Mouse (Mus musculus) erythroblast, embryonic 14.5 days (primary cell): ENCODE data around the gene Nudt22. TPM values are rescaled to one million over a fixed set of nuclear protein-coding genes. Genes with fewer than 3 reads are reported as not detected.

Experiments
- H3K27me3 ChIP-seq: 2 replicates; pipeline ENCODE4 v1.6.1; 2012; ENCODE audit warnings: inconsistent platforms; ENCODE audit not compliant: control insufficient read depth
- H3K36me3 ChIP-seq: 2 replicates; pipeline ENCODE4 v1.6.1; 2012; ENCODE audit warnings: mild to moderate bottlenecking, inconsistent platforms; ENCODE audit not compliant: control insufficient read depth
- H3K4me1 ChIP-seq: 2 replicates; pipeline ENCODE4 v1.6.1; 2012; ENCODE audit warnings: inconsistent platforms; ENCODE audit not compliant: control insufficient read depth
- H3K4me3 ChIP-seq: replicated peaks from 2 replicates; pipeline ENCODE3; 2012; ENCODE audit warnings: moderate library complexity, mild to moderate bottlenecking, inconsistent platforms
- H3K9me3 ChIP-seq: 2 replicates; pipeline ENCODE4 v1.6.1; 2012; ENCODE audit warnings: low read length, inconsistent platforms, mixed read lengths; ENCODE audit not compliant: control insufficient read depth
- GATA1 ChIP-seq: IDR thresholded peaks from 2 replicates; pipeline ENCODE4 v1.6.1; 2012; ENCODE audit warnings: low read length, inconsistent platforms, mixed read lengths
- TAL1 ChIP-seq: IDR thresholded peaks from 3 replicates; pipeline ENCODE4 v1.6.1; 2012; ENCODE audit warnings: low read length, inconsistent platforms, mixed read lengths
- polyA plus RNA-seq: library from polyadenylated mRNA; stranded (reverse); fragments of >175 nt; gene quantifications from 2 replicates; pipeline ENCODE4 v1.2.3, GENCODE M21; 2012

Gene Nudt22
- polyA plus RNA-seq = 1.1 and 1.8 TPM in 2 replicates

DNA sequence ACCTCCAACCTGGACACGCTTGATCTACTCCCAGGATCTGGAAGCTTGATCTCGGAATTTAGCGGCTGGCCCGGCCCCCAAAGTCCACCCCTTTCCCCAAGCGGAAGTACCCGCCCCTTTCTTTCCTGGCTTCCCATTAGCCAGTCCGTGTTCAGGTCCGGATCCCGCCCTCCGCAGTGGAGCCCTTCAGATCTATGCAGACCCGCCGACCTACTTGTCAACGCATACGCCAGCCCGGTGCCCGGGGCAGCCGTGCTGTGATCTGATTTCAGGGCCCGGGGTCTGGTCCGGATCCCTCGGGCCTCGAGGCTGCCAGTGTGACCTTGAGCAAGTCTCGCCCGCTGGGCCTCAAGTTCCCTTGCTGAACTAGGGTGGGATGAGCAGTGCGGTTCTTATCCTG, at the start of gene Nudt22, which contains the start of gene Trpt1:
Gene Nudt22, minus strand, starts transcription at position 112 of the 400 bp plus-strand sequence.
Gene Trpt1, plus strand, starts transcription at position 126 of the 400 bp plus-strand sequence.
- Histone ChIP-seq H3K4me1 (peaks cover 64% of the 10 kb centered on the region), H3K4me3 (peak within 1 kb of the TSS; percentile 71), H3K36me3 (peaks cover 42% of the 10 kb centered on the region), H3K27me3 (no peaks in the 10 kb centered on the region), H3K9me3 (no peaks in the 10 kb centered on the region)
- TF ChIP-seq TAL1 (no peak), GATA1 (no peak)

DNA sequence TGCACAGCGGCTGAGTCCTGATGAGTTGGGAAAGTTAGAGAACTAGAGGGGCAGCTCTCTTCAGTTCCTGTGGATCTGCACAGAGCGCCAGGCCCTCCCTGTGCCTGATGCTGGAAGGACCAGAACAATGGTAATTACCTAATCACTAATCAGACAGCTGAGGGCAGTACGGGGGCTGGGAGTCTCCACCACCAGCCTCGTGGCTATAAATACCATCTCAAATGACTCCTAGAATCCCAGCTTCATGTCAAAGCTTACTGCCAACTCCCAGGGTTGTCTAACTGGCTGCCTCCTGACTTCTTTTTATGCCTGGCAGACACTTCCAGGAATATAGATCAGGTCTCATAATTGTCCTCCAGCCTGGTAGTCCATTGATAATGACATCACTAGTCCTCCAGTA, 48.8 kb upstream of the Nudt22 start:
- H3K9me3 ChIP-seq = no peaks in the 10 kb centered on the region
- no peaks in the 10 kb centered on the region for H3K36me3 ChIP-seq
- TF ChIP-seq TAL1 = no peak
- TF ChIP-seq GATA1 = no peak
- peaks cover 11% of the 10 kb centered on the region for H3K4me1 ChIP-seq
- H3K27me3 ChIP-seq = peaks cover 3% of the 10 kb centered on the region; the same call in 1 of the 2 replicates
- no peak overlapping the region for H3K4me3 ChIP-seq

DNA sequence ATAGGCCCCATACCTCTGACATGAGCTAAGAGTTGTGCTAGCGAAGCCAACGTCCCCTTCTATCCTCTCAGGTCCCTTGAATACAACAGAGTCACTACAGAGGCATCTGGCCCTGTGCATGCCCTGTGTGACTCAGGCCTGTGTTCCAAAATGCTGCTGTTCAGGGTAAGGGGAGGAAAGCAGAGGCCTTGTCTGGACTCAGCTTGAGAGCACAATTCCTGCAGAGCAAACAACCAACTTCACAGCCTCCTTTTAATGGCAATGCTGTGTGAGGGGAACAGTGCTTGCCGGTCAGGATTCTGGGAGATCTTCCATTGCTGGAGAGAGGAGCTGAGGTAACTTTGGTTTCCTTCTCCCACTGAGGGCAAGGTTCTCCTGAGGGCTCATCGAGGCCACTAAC, 48.4 kb upstream of the Nudt22 start:
- Histone ChIP-seq H3K36me3 (no peaks in the 10 kb centered on the region), H3K9me3 (no peaks in the 10 kb centered on the region), H3K4me3 (no peak overlapping the region), H3K27me3 (peaks cover 3% of the 10 kb centered on the region; the same call in 1 of the 2 replicates), H3K4me1 (peaks cover 12% of the 10 kb centered on the region)
- TF ChIP-seq GATA1 = no peak
- TF ChIP-seq TAL1 = no peak

DNA sequence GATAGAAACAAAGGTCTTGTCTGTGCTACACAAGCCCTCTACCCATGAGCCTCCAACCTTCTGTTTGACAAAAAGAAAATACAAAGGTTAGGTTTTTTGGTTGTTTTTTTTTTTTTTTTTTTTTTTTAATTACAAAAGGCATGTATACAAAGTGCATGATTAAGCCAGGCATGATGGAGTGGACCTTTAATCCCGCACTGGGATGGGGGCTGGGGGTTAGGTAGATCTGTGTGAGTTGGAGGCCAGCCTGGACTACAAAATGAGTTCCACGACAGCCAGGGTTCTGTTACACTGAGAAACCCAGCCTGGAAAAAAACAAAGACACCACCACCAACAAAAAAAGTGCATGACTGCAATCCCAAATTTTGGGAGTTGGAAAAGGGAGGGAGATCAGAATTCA, 45.3 kb upstream of the Nudt22 start:
- Histone ChIP-seq H3K4me3 (peak overlapping the region; percentile 73), H3K4me1 (peaks cover 38% of the 10 kb centered on the region), H3K36me3 (peaks cover 20% of the 10 kb centered on the region), H3K9me3 (no peaks in the 10 kb centered on the region), H3K27me3 (no peaks in the 10 kb centered on the region)
- no peak for TF ChIP-seq GATA1
- no peak for TF ChIP-seq TAL1

DNA sequence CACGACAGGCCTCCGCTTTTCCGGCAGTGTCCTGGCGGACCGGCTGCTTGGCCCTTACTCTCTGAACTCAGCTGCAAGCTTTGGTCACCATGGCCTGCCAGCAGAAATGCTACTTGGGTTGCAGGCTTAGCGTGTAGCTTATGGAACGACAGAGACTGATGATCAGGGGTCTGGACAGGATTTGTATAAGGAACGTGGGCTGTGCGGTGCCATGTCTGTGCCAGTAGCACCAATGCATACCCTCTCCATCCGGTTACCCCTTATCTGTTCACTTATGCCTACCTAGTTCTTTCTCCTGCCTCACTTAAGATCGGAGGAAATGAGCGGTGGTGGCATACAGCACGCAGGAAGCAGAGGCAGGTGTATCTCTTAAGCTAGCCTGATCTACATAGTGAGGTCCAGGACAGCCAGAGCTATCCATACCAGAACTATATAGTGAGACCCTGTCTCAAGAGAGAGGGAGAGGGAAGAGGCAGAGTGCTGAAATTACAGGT, 44.8 kb upstream of the Nudt22 start:
- H3K9me3 ChIP-seq = no peaks in the 10 kb centered on the region
- TF ChIP-seq GATA1 (no peak), TAL1 (no peak)
- peaks cover 39% of the 10 kb centered on the region for H3K4me1 ChIP-seq
- H3K27me3 ChIP-seq = no peaks in the 10 kb centered on the region
- H3K4me3 ChIP-seq = peak overlapping the region; percentile 73
- peaks cover 23% of the 10 kb centered on the region for H3K36me3 ChIP-seq

DNA sequence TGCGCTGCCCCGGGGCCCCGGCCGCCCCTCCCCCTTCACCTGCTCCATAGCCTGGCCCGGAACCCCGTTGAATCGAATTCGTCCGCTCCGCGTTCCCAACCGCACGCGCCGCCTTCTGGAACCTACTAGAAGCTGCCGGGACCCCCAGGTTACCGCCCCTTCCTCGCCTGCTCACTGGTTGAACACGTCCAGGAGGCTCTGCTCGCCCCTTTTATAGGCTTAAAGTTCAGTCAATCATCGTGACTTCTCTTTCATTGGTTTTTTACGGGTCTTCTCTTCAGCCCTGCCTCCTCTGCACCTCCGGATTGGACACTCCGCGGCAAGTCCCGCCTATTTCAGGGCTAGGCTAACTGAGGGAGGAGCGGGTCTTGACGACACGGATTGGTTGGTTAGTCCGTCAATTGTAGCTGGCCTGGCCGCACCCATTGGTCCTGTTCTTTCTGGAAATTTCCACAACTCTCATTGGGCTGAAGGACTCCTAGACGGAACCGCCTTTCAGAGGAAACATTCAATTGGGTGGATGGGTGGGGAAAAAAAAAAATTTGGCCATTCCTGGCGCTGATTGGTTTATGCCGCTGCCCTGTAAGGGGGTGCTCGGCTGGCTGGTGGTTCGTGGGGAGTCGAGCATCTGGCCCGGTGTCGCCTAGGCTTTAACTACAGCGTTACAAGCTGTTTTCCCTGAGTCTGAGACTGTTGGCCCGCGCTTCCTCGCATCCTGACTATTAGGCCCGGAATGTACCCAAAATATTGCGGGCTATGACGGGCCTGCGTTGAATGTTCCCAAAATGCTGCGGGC, 44.1 kb upstream of the Nudt22 start, which contains the start of gene Stip1:
Gene Stip1, minus strand, starts transcription at position 127 of the 796 bp plus-strand sequence.
- H3K4me1 ChIP-seq = peaks cover 41% of the 10 kb centered on the region
- H3K36me3 ChIP-seq = peaks cover 29% of the 10 kb centered on the region
- peak within 1 kb of the TSS; percentile 73 for H3K4me3 ChIP-seq
- H3K27me3 ChIP-seq = no peaks in the 10 kb centered on the region
- TF ChIP-seq TAL1 = no peak
- no peak for TF ChIP-seq GATA1
- H3K9me3 ChIP-seq = no peaks in the 10 kb centered on the region

DNA sequence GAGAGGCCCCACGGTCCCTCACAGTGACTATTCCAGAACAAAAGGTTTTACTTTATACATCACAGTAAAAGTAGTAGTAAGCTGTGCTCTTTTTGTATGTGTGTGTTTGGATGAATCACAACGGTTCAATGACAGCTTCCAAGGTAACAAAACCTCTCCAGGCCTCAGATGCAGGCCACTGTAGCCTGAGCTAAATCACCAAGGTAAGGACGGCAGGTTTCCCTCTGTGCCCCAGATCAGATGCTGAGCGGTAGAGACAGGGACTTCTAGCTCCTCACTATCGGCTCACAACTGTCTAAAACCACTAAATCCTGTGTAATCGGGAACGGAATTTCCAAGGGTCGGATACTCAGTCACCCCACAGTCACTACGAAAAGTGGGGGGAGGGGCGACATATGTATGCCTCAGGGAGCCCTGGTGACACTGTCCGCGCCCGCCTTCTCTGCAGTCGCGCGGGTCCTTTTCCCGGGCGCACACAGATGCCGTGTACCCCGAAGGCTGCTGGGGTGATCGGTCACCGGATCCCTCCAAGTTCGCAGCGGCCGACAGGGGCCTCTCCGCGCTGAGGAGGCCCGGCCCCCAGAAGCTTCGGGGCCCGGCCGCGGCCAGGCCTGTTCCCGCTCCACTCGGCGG, 43.3 kb upstream of the Nudt22 start:
- H3K9me3 ChIP-seq = no peaks in the 10 kb centered on the region
- TF ChIP-seq GATA1 (no peak), TAL1 (no peak)
- H3K4me1 ChIP-seq = peaks cover 41% of the 10 kb centered on the region
- peaks cover 36% of the 10 kb centered on the region for H3K36me3 ChIP-seq
- no peaks in the 10 kb centered on the region for H3K27me3 ChIP-seq
- peak overlapping the region; percentile 73 for H3K4me3 ChIP-seq

DNA sequence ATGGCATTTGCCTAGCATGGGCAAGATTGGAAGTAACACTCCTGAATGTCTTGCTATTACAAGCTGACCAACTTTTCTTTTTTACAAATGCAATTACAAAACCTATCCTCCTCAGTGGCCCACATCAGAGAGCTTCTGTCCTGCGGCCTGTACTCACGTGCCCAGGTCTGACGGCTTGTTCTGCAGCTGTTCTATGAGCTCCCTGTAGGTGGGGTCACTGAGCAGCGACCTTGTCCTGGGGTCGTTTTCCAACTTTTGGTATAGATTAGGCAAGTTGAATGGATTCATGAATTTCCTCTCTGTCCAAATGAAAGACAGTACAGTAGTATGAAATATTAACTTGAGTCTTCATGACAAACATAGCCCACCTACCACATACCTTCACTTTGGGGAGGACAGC, 38.1 kb upstream of the Nudt22 start:
- Histone ChIP-seq H3K9me3 (no peaks in the 10 kb centered on the region), H3K4me3 (no peak overlapping the region), H3K36me3 (peaks cover 88% of the 10 kb centered on the region), H3K27me3 (no peaks in the 10 kb centered on the region), H3K4me1 (peaks cover 26% of the 10 kb centered on the region)
- TF ChIP-seq GATA1 (no peak), TAL1 (no peak)

DNA sequence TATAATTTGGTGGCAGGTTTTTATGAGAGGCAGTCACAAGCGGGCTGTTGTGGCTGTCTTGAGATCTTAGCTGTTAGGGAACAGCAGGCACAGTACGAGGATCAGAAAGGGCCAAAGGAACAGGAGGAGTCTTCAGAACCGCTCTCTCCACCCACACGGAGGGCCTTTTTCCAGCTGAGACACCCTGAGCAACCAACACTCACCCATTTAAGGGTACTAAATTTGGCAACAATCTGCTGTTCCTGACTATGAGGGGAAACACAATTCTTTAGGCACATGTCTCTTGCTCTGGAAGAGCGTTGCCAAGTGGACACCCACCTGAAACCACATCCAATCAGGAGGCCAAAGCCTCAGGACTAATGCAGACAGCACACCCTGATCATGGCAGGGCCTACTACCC, 33.6 kb upstream of the Nudt22 start:
- no peaks in the 10 kb centered on the region for H3K9me3 ChIP-seq
- H3K4me1 ChIP-seq = no peaks in the 10 kb centered on the region
- no peaks in the 10 kb centered on the region for H3K27me3 ChIP-seq
- peaks cover 98% of the 10 kb centered on the region for H3K36me3 ChIP-seq
- no peak overlapping the region for H3K4me3 ChIP-seq
- TF ChIP-seq TAL1 (no peak), GATA1 (no peak)
